Mouse (Mus musculus) cortical plate, adult 2 months (tissue): ENCODE results near the gene Rhoh.

Experiments
- CTCF ChIP-seq: fragments of 200-500 bp; IDR thresholded peaks from 2 replicates; pipeline ENCODE4 v1.5.1; 2011; ENCODE audit warnings: mild to moderate bottlenecking, control low read depth, low read length; ENCODE audit not compliant: insufficient read depth; ENCODE audit errors: extremely low read depth
- POLR2A ChIP-seq: fragments of 200-500 bp; IDR thresholded peaks from 2 replicates; pipeline ENCODE4 v1.6.1; 2011; ENCODE audit warnings: mild to moderate bottlenecking, low read length, control low read depth; ENCODE audit not compliant: insufficient read depth; ENCODE audit errors: extremely low read depth

DNA sequence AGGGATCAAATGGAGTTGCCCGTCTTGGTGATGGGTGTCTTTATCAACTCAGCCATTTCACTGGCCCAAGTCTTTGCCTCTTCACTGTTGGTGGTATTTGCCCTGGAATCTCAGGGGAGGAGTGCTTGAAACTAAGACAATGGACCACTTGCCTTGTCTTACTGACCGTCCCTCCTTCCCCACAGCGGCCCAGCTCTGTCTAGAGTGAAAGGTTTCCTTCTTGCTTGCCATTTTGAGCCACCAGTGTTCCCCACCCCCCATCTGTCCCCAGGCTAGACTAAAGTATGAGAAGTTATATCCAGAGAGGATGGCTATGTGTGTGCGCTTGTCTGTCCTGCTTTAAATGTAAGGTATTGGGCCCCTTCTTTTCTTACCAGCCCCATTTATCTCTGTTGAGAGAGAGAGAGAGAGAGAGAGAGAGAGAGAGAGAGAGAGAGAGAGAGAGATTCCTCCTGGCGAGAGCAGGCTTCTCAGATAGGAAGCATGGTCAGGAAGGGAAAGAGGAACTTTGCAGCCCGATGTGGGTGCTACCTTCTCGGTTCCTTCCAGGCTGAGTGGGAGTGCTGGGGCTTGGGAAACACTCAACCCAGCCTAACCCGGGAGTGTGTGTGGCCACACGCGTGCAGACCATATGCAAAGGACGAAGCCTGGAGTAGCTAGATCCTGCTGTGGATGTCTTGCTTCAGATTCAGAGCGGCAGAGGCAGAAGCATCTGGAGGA lies 572 bp upstream of the Rhoh start:
- TF ChIP-seq POLR2A (no peak), CTCF (no peak)
